Mouse (Mus musculus) T-cell, adult 2 months (primary cell): ENCODE measurements at regions not wholly inside any gene's neighbourhood (a gene's known extent, or its start where the extent isn't known, plus 50 kb on each side); places are given as distances from the start of the nearest gene placed in this dataset.
"Not testable (repeated sequence)": the region's sequence is repeated elsewhere in the genome, so short reads cannot be mapped to it uniquely, and the experiment has no call there.

ENCODE experiments used
- DNase-seq: peaks from one replicate; pipeline ENCODE4 v3.0.0; 2022; ENCODE audit warnings: low spot score

- peak; percentile 83 for DNase-seq
These were observed 69.9 kb upstream of the Zfp825 start for GRCm38 (mm10) chr13:74563483-74564330.

- DNase-seq: not testable (repeated sequence)
These were observed 70.5 kb upstream of the Zfp825 start for GRCm38 (mm10) chr13:74564331-74564727.

DNA sequence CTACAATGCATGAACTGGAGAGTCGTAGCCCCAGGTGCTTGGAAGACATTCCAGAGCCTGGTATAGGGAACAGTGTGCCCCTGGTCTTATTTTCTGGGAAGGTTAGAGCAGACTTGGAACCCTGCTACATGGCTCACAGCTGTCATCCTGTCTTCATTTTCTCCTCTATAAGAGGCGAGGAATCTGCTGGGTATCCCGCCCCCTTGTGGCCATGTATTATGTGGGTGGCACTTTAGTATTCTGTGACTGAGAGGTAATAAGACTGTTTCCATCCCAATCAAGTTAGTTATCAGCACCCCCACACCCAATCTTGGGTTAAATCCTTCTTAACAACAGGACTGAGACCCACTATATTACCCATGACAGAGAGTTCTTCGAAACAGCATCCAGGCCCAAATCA lies 69.4 kb upstream of the Erap1 start:
- DNase-seq: peak; percentile 51
